Mouse (Mus musculus): ENCODE measurements around the gene Prrt1.

- TF ChIP-seq POLR2A (IDR thresholded peaks at IDR 0.05; ENCODE audit: low read depth, low read length) (no peak), CTCF (IDR thresholded peaks at IDR 0.05; ENCODE audit: borderline replicate concordance, insufficient read depth, low read length) (no peak)
Observed at GRCm38 (mm10) chr17:34596098-34596497, 33.2 kb upstream of the Prrt1 start.

Data from embryonic fibroblast, embryonic 13.5 days (primary cell).